Mouse (Mus musculus) mature B cell (primary cell): ENCODE measurements around the gene Myocd.

Experiments
- in situ Hi-C: fragments of 300-500 bp; cut with MboI; formaldehyde crosslinking; loops from 2 replicates; pipeline ENCODE4 v1.14.3; 2019

Myocd gene

GRCm38 (mm10) chr11:65269851-65270473 lies at the start of gene Myocd:
Gene Myocd (minus strand): TSS chr11:65269989.
- in situ Hi-C loops: no loop called here

- in situ Hi-C loops: no loop called here
Measured at GRCm38 (mm10) chr11:65303824-65304223, 34.0 kb upstream of the Myocd start.

- in situ Hi-C loops: no loop called here
Measured at GRCm38 (mm10) chr11:65294128-65294833, 24.5 kb upstream of the Myocd start.

- in situ Hi-C loops: no loop called here
Measured at GRCm38 (mm10) chr11:65292994-65293393, 23.2 kb upstream of the Myocd start.

- in situ Hi-C loops: no loop called here
Measured at GRCm38 (mm10) chr11:65287706-65288105, 17.9 kb upstream of the Myocd start.

- in situ Hi-C loops: no loop called here
Measured at GRCm38 (mm10) chr11:65286211-65286610, 16.4 kb upstream of the Myocd start.

- in situ Hi-C loops: no loop called here
Measured at GRCm38 (mm10) chr11:65275441-65275840, 5.7 kb upstream of the Myocd start.

- in situ Hi-C loops: no loop called here
Measured at GRCm38 (mm10) chr11:65271000-65271399, 1.2 kb upstream of the Myocd start.

GRCm38 (mm10) chr11:65268310-65268709 lies 1.5 kb downstream of the Myocd start:
- in situ Hi-C loops: no loop called here

GRCm38 (mm10) chr11:65263466-65263865 lies 6.3 kb downstream of the Myocd start:
- in situ Hi-C loops: no loop called here

- in situ Hi-C loops: no loop called here
Measured at GRCm38 (mm10) chr11:65258997-65259396, 10.8 kb downstream of the Myocd start.

GRCm38 (mm10) chr11:65256143-65256542 lies 13.6 kb downstream of the Myocd start:
- in situ Hi-C loops: no loop called here

GRCm38 (mm10) chr11:65255564-65255963 lies 14.2 kb downstream of the Myocd start:
- in situ Hi-C loops: no loop called here

GRCm38 (mm10) chr11:65250366-65250765 lies 19.4 kb downstream of the Myocd start:
- in situ Hi-C loops: no loop called here

GRCm38 (mm10) chr11:65246301-65247054 lies 23.3 kb downstream of the Myocd start:
- in situ Hi-C loops: no loop called here

GRCm38 (mm10) chr11:65243593-65243992 lies 26.2 kb downstream of the Myocd start:
- in situ Hi-C loops: no loop called here

- in situ Hi-C loops: no loop called here
Measured at GRCm38 (mm10) chr11:65240521-65240920, 29.3 kb downstream of the Myocd start.

- in situ Hi-C loops: no loop called here
Measured at GRCm38 (mm10) chr11:65237896-65238295, 31.9 kb downstream of the Myocd start.

- in situ Hi-C loops: no loop called here
Measured at GRCm38 (mm10) chr11:65236907-65237306, 32.9 kb downstream of the Myocd start.

- in situ Hi-C loops: no loop called here
Measured at GRCm38 (mm10) chr11:65235374-65235773, 34.4 kb downstream of the Myocd start.

GRCm38 (mm10) chr11:65231771-65232170 lies 38.0 kb downstream of the Myocd start:
- in situ Hi-C loops: no loop called here

GRCm38 (mm10) chr11:65226766-65227165 lies 43.0 kb downstream of the Myocd start:
- in situ Hi-C loops: no loop called here
